Mouse (Mus musculus) liver, postnatal 0 days (tissue): Measurements from ENCODE around the gene Akr1b8.

Source experiments
- CTCF ChIP-seq: sonication (generic); IDR thresholded peaks from 2 replicates; pipeline ENCODE4 v1.5.1; 2016; ENCODE audit warnings: antibody characterized with exemption, low read depth
- EP300 ChIP-seq: IDR thresholded peaks from 2 replicates; pipeline ENCODE4 v1.6.1; 2016; ENCODE audit warnings: antibody characterized with exemption, low read depth, mild to moderate bottlenecking

- no peak for TF ChIP-seq CTCF
- no peak for TF ChIP-seq EP300
These were observed 47.1 kb upstream of the Akr1b8 start for GRCm38 (mm10) chr6:34306797-34307196.
